Mouse (Mus musculus) MEL (cell line): ENCODE measurements around the gene Slc3a2. TPM values are rescaled to one million over a fixed set of nuclear protein-coding genes. Genes with fewer than 3 reads are reported as not detected.

Source experiments
- DNase-seq: peaks from one replicate; pipeline ENCODE4 v3.0.0; 2011; ENCODE audit warnings: low read depth, low spot score
- H3K27ac ChIP-seq: 2 replicates; pipeline ENCODE4 v1.5.1; 2012; ENCODE audit warnings: low read depth, mild to moderate bottlenecking, control low read depth, low read length, moderate library complexity; ENCODE audit not compliant: control insufficient read depth
- H3K27me3 ChIP-seq, 2 experiments: fragments of 150-350 bp in 1 of 2; sonication (generic) in 1 of 2; 2 replicates each; pipeline ENCODE4 v1.6.1; 2012; ENCODE audit warnings: low read length in 2 of 2, mild to moderate bottlenecking in 2 of 2, improper control_type of control experiment in 1 of 2, moderate library complexity in 1 of 2; ENCODE audit not compliant: insufficient read depth in 2 of 2, control insufficient read depth in 1 of 2
- H3K36me3 ChIP-seq, 2 experiments: 2 replicates each; pipeline ENCODE4 v1.6.1; 2012 to 2014; ENCODE audit warnings: low read length in 2 of 2, improper control_type of control experiment in 1 of 2, inconsistent platforms in 1 of 2, mild to moderate bottlenecking in 1 of 2; ENCODE audit not compliant: insufficient read depth in 2 of 2, control insufficient read depth in 1 of 2
- H3K4me1 ChIP-seq, 2 experiments: fragments of 150-350 bp in 1 of 2; sonication (generic) in 1 of 2; 2 replicates each; pipeline ENCODE4 v1.6.1; 2012; ENCODE audit warnings: low read length in 2 of 2, improper control_type of control experiment in 1 of 2, mild to moderate bottlenecking in 1 of 2; ENCODE audit not compliant: insufficient read depth in 2 of 2, control insufficient read depth in 1 of 2
- H3K4me3 ChIP-seq, 2 experiments: fragments of 150-350 bp in 1 of 2; sonication (generic) in 1 of 2; 2 replicates each; pipeline ENCODE4 v1.5.1; 2012; ENCODE audit warnings: low read depth in 2 of 2, low read length in 2 of 2, mild to moderate bottlenecking in 2 of 2, moderate library complexity in 2 of 2, control low read depth in 1 of 2, improper control_type of control experiment in 1 of 2; ENCODE audit not compliant: control insufficient read depth in 1 of 2, insufficient read depth in 1 of 2
- H3K79me2 ChIP-seq: 2 replicates; pipeline ENCODE4 v1.6.1; 2012; ENCODE audit warnings: mild to moderate bottlenecking, low read length, moderate library complexity; ENCODE audit not compliant: control insufficient read depth, poor library complexity, insufficient read depth
- H3K9ac ChIP-seq: 2 replicates; pipeline ENCODE4 v1.6.1; 2012; ENCODE audit warnings: low read depth, mild to moderate bottlenecking, control low read depth, low read length, moderate library complexity; ENCODE audit not compliant: control insufficient read depth, poor library complexity, severe bottlenecking
- H3K9me3 ChIP-seq: fragments of 150-350 bp; sonication (generic); replicated peaks from 2 replicates; pipeline ENCODE4 v1.6.1; 2012; ENCODE audit warnings: mild to moderate bottlenecking, low read length, improper control_type of control experiment, moderate library complexity; ENCODE audit not compliant: insufficient read depth
- CHD1 ChIP-seq: IDR thresholded peaks from 2 replicates; pipeline ENCODE4 v1.6.1; 2012; ENCODE audit warnings: low read depth, mild to moderate bottlenecking, inconsistent platforms, low read length, improper control_type of control experiment
- CHD2 ChIP-seq: IDR thresholded peaks from 2 replicates; pipeline ENCODE4 v1.6.1; 2011; ENCODE audit warnings: low read length, improper control_type of control experiment
- CTCF ChIP-seq, 3 experiments: IDR thresholded peaks in 2 of 3; conservative IDR thresholded peaks in 1 of 3; 2 replicates each; pipeline ENCODE4 v1.5.1; 2011 to 2012; ENCODE audit warnings: low read length in 3 of 3, low read depth in 2 of 3, mild to moderate bottlenecking in 2 of 3, improper control_type of control experiment in 1 of 3, inconsistent platforms in 1 of 3, mixed read lengths in 1 of 3, moderate library complexity in 1 of 3; ENCODE audit not compliant: control insufficient read depth in 1 of 3, insufficient read depth in 1 of 3, poor library complexity in 1 of 3, severe bottlenecking in 1 of 3
- GATA1 ChIP-seq: IDR thresholded peaks from 2 replicates; pipeline ENCODE4 v1.6.1; 2011; ENCODE audit warnings: low read depth, low read length, improper control_type of control experiment
- HCFC1 ChIP-seq: IDR thresholded peaks from 2 replicates; pipeline ENCODE4 v1.6.1; 2012; ENCODE audit warnings: low read depth, mild to moderate bottlenecking, inconsistent platforms, low read length, improper control_type of control experiment, moderate library complexity
- JUND ChIP-seq: IDR thresholded peaks from 2 replicates; pipeline ENCODE4 v1.6.1; 2011; ENCODE audit warnings: low read depth, mild to moderate bottlenecking, improper control_type of control experiment, low read length
- MAZ ChIP-seq: IDR thresholded peaks from 2 replicates; pipeline ENCODE4 v1.6.1; 2012; ENCODE audit warnings: low read depth, mild to moderate bottlenecking, inconsistent platforms, low read length, improper control_type of control experiment
- MEF2A ChIP-seq: IDR thresholded peaks from 2 replicates; pipeline ENCODE4 v1.6.1; 2014; ENCODE audit warnings: low read depth, mild to moderate bottlenecking, inconsistent platforms, low read length, improper control_type of control experiment; ENCODE audit not compliant: poor library complexity, insufficient replicate concordance, severe bottlenecking; ENCODE audit errors: extremely low read depth
- NELFE ChIP-seq: IDR thresholded peaks from 2 replicates; pipeline ENCODE4 v1.6.1; 2011; ENCODE audit warnings: low read depth, low read length, improper control_type of control experiment
- POLR2A ChIP-seq, 2 experiments: IDR thresholded peaks; 2 replicates each; pipeline ENCODE4 v1.6.1; 2011 to 2012; ENCODE audit warnings: low read length in 2 of 2, mild to moderate bottlenecking in 2 of 2, control low read depth in 1 of 2, improper control_type of control experiment in 1 of 2, low read depth in 1 of 2, moderate library complexity in 1 of 2; ENCODE audit not compliant: control insufficient read depth in 1 of 2, insufficient read depth in 1 of 2, poor library complexity in 1 of 2
- POLR2AphosphoS2 ChIP-seq: IDR thresholded peaks from 2 replicates; pipeline ENCODE4 v1.6.1; 2011; ENCODE audit warnings: low read length, improper control_type of control experiment
- POLR2AphosphoS5 ChIP-seq: IDR thresholded peaks from 2 replicates; pipeline ENCODE4 v1.6.1; 2012; ENCODE audit warnings: low read depth, borderline replicate concordance, mild to moderate bottlenecking, inconsistent platforms, low read length, moderate library complexity, mixed read lengths
- RCOR1 ChIP-seq: IDR thresholded peaks from 2 replicates; pipeline ENCODE4 v1.6.1; 2012; ENCODE audit warnings: low read depth, mild to moderate bottlenecking, inconsistent platforms, low read length, improper control_type of control experiment
- SMC3 ChIP-seq: IDR thresholded peaks from 2 replicates; pipeline ENCODE4 v1.6.1; 2011; ENCODE audit warnings: low read depth, low read length, improper control_type of control experiment
- TAL1 ChIP-seq: IDR thresholded peaks from 2 replicates; pipeline ENCODE4 v1.6.1; 2012; ENCODE audit warnings: mild to moderate bottlenecking, inconsistent platforms, low read length, moderate library complexity, mixed read lengths
- TCF12 ChIP-seq: IDR thresholded peaks from 2 replicates; pipeline ENCODE4 v1.6.1; 2014; ENCODE audit warnings: low read depth, mild to moderate bottlenecking, inconsistent platforms, low read length, improper control_type of control experiment, moderate library complexity
- UBTF ChIP-seq: IDR thresholded peaks from 2 replicates; pipeline ENCODE4 v1.6.1; 2012; ENCODE audit warnings: low read depth, mild to moderate bottlenecking, inconsistent platforms, low read length, improper control_type of control experiment, moderate library complexity, borderline replicate concordance; ENCODE audit not compliant: insufficient read depth
- USF2 ChIP-seq, 2 experiments: IDR thresholded peaks; 2 replicates each; pipeline ENCODE4 v1.6.1; 2011 to 2012; ENCODE audit warnings: improper control_type of control experiment in 2 of 2, low read length in 2 of 2, borderline replicate concordance in 1 of 2, inconsistent platforms in 1 of 2, low read depth in 1 of 2, mild to moderate bottlenecking in 1 of 2; ENCODE audit not compliant: insufficient read depth in 1 of 2
- ZC3H11A ChIP-seq: IDR thresholded peaks from 2 replicates; pipeline ENCODE4 v1.6.1; 2012; ENCODE audit warnings: low read depth, mild to moderate bottlenecking, inconsistent platforms, low read length, improper control_type of control experiment
- ZKSCAN1 ChIP-seq: IDR thresholded peaks from 2 replicates; pipeline ENCODE4 v1.6.1; 2012; ENCODE audit warnings: low read depth, mild to moderate bottlenecking, inconsistent platforms, low read length, improper control_type of control experiment, moderate library complexity
- ZNF384 ChIP-seq: IDR thresholded peaks from 2 replicates; pipeline ENCODE4 v1.6.1; 2012; ENCODE audit warnings: low read depth, mild to moderate bottlenecking, inconsistent platforms, low read length, improper control_type of control experiment
- polyA plus RNA-seq, 2 experiments: library from polyadenylated mRNA; stranded (reverse) in 1 of 2; unstranded in 1 of 2; fragments of >175 nt in 1 of 2; fragments of >200 nt in 1 of 2; gene quantifications; 2 replicates each; pipeline versions ENCODE4 v1.2.1 to v1.2.4; 2012; ENCODE audit warnings: low replicate concordance in 2 of 2, low read depth in 1 of 2; ENCODE audit not compliant: insufficient read length in 2 of 2, insufficient read depth in 1 of 2, missing spikeins in 1 of 2
- total RNA-seq: library from RNA; depleted of rRNA; stranded (reverse); fragments of 300-350 nt; gene quantifications from 2 replicates; pipeline ENCODE4 v1.2.3, GENCODE M21; 2012

Gene Slc3a2
- total and polyA plus RNA-seq, 3 experiments: 164 to 670 (median 428) TPM

DNA sequence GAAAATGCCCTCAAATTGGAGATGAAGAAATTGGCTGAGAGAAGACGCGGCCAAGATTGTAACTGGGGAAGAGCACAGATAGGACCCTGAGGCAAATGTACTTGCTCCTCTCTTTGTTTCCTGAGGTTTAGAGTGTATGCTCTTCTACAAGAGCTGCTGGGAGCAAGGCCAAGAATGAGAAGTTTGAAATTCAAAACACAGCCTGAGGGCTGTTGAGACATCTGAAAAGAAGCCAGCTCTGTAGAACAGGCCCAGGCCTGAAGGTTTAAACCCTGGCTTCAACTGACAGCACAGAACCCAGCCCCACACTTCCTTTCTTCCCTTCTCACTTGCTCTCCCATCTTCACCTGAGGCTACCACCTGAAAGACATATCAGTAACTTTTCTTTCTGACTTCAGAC, 13.1 kb downstream of the Slc3a2 start:
- no peaks in the 10 kb centered on the region for H3K9me3 ChIP-seq
- DNase-seq: no peak
- H3K4me3 ChIP-seq: no peak overlapping the region
- H3K36me3 ChIP-seq: peaks cover 19 to 26% of the 10 kb centered on the region in 2 experiments
- no peak overlapping the region for H3K9ac ChIP-seq
- H3K27ac ChIP-seq: no peak overlapping the region
- no peaks in the 10 kb centered on the region for H3K27me3 ChIP-seq
- TF ChIP-seq POLR2AphosphoS2 (no peak), ZNF384 (no peak), MEF2A (no peak), HCFC1 (no peak), SMC3 (no peak)
- H3K4me1 ChIP-seq: peaks cover 5 to 14% of the 10 kb centered on the region in 2 experiments; a peak in 3 of 4 replicates
- peaks cover 34% of the 10 kb centered on the region for H3K79me2 ChIP-seq

DNA sequence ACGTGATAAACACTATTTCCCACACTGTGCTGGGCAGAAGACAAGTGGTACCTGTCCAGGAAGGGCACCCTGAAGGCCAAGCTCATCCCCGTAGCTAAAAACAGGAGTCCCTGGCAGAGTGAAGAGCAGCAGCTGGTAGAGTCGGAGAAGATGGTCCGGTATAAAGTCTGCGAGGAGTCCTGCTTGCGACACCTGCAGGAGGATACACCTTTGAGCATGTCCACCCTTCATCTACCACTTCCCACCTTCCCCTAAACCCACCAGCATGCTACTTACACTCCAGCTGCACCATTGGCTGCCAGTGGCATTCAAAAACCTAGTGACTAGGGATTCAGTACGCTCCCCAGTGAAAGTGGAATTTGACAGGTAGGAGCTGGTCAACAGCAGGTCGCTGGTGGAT, 14.2 kb downstream of the Slc3a2 start:
- H3K4me1 ChIP-seq: peaks cover 2 to 10% of the 10 kb centered on the region in 2 experiments; a peak in 3 of 4 replicates
- no peak overlapping the region for H3K27ac ChIP-seq
- no peak for DNase-seq
- H3K27me3 ChIP-seq: no peaks in the 10 kb centered on the region
- TF ChIP-seq MEF2A: no peak
- TF ChIP-seq TAL1: no peak
- TF ChIP-seq USF2 (IDR thresholded peaks at IDR 0.05; ENCODE audit: borderline replicate concordance in 1 of 2, insufficient read depth in 1 of 2, low read depth in 1 of 2, low read length in 2 of 2): no peak
- TF ChIP-seq RCOR1: no peak
- no peak for TF ChIP-seq ZC3H11A
- TF ChIP-seq TCF12: no peak
- TF ChIP-seq CHD2: no peak
- no peak for TF ChIP-seq ZKSCAN1
- TF ChIP-seq GATA1: no peak
- TF ChIP-seq NELFE: no peak
- TF ChIP-seq JUND: no peak
- no peak for TF ChIP-seq POLR2A (IDR thresholded peaks at IDR 0.05; ENCODE audit: control insufficient read depth in 1 of 2, insufficient read depth in 1 of 2, low read depth in 1 of 2, low read length in 2 of 2, poor library complexity in 1 of 2)
- TF ChIP-seq CTCF (IDR thresholded peaks at IDR 0.05 in 2 of 3, conservative IDR thresholded peaks at IDR 0.05 in 1 of 3; ENCODE audit: control insufficient read depth in 1 of 3, insufficient read depth in 1 of 3, low read depth in 2 of 3, low read length in 3 of 3, poor library complexity in 1 of 3, severe bottlenecking in 1 of 3): no peak
- no peak for TF ChIP-seq MAZ
- no peak for TF ChIP-seq CHD1
- TF ChIP-seq UBTF: no peak
- TF ChIP-seq POLR2AphosphoS5: no peak
- H3K79me2 ChIP-seq: peaks cover 34% of the 10 kb centered on the region
- H3K36me3 ChIP-seq: peaks cover 19 to 21% of the 10 kb centered on the region in 2 experiments
- H3K9ac ChIP-seq: no peak overlapping the region
- H3K9me3 ChIP-seq: no peaks in the 10 kb centered on the region
- H3K4me3 ChIP-seq: no peak overlapping the region
